Mouse (Mus musculus) ES-CJ7 (cell line): Measurements from ENCODE around the gene Sphkap.

ENCODE experiments used
- DNase-seq: peaks from one replicate; pipeline ENCODE4 v3.0.0; 2011; ENCODE audit warnings: low read depth, low spot score

Sphkap gene

GRCm38 (mm10) chr1:83297137-83298076, 110.6 kb downstream of the Sphkap start:
- no peak for DNase-seq

GRCm38 (mm10) chr1:83285866-83286265, 122.1 kb downstream of the Sphkap start:
- DNase-seq: no peak

GRCm38 (mm10) chr1:83277044-83277443, 131.0 kb downstream of the Sphkap start:
- no peak for DNase-seq

GRCm38 (mm10) chr1:83276637-83277036, 131.4 kb downstream of the Sphkap start:
- no peak for DNase-seq

GRCm38 (mm10) chr1:83251746-83252145, 156.3 kb downstream of the Sphkap start:
- DNase-seq: no peak

GRCm38 (mm10) chr1:83248235-83248746, 159.7 kb downstream of the Sphkap start:
- DNase-seq: no peak

GRCm38 (mm10) chr1:83227946-83228345, 180.1 kb downstream of the Sphkap start:
- DNase-seq: no peak

- DNase-seq: no peak
Observed at GRCm38 (mm10) chr1:83224423-83224960, 183.5 kb downstream of the Sphkap start.

- DNase-seq: peak; percentile 18
Observed at GRCm38 (mm10) chr1:83223072-83223471, 184.9 kb downstream of the Sphkap start.

- no peak for DNase-seq
Observed at GRCm38 (mm10) chr1:83218260-83218659, 189.7 kb downstream of the Sphkap start.

- DNase-seq: no peak
Observed at GRCm38 (mm10) chr1:83209981-83210380, 198.0 kb downstream of the Sphkap start.
